Mouse (Mus musculus): ENCODE measurements around the gene 1700092M07Rik. TPM values are rescaled to one million over a fixed set of nuclear protein-coding genes. Genes with fewer than 3 reads are reported as not detected.
A peak's percentile ranks its signal among the peaks of the same experiment; 100 is the strongest.

1700092M07Rik gene
- polyA plus RNA-seq, 1 experiment = not detected

- no peaks in the 10 kb centered on the region for H3K27me3 ChIP-seq (ENCODE audit: control insufficient read depth, insufficient read depth, low read length)
- H3K27ac ChIP-seq (ENCODE audit: insufficient read depth, low read depth, low read length) = no peak overlapping the region
- TF ChIP-seq CTCF (IDR thresholded peaks at IDR 0.05; ENCODE audit: extremely low read depth, insufficient read length, insufficient replicate concordance, low read depth, low read length) = no peak
- 73% methylated on average over 6 of the region's 6 CpGs for WGBS
- no peak overlapping the region for H3K4me3 ChIP-seq (ENCODE audit: low read depth, low read length)
- peaks cover 8% of the 10 kb centered on the region for H3K4me1 ChIP-seq (ENCODE audit: control insufficient read depth, insufficient read depth, insufficient read length, low read length)
- peaks cover 38% of the 10 kb centered on the region for H3K36me3 ChIP-seq (ENCODE audit: control insufficient read depth, insufficient read depth, low read length)
Measured at GRCm38 (mm10) chr19:8705026-8705708, 35.4 kb upstream of the 1700092M07Rik start.

GRCm38 (mm10) chr19:8706132-8706667 is 34.3 kb upstream of the 1700092M07Rik start:
- H3K27ac ChIP-seq (ENCODE audit: insufficient read depth, low read depth, low read length) = no peak overlapping the region
- H3K27me3 ChIP-seq (ENCODE audit: control insufficient read depth, insufficient read depth, low read length) = no peaks in the 10 kb centered on the region
- H3K4me1 ChIP-seq (ENCODE audit: control insufficient read depth, insufficient read depth, insufficient read length, low read length) = peaks cover 12% of the 10 kb centered on the region
- TF ChIP-seq CTCF (IDR thresholded peaks at IDR 0.05; ENCODE audit: extremely low read depth, insufficient read length, insufficient replicate concordance, low read depth, low read length) (no peak), POLR2A (IDR thresholded peaks at IDR 0.05; ENCODE audit: low read depth, low read length) (no peak)
- 68% methylated on average over 7 of the region's 7 CpGs for WGBS
- no peak overlapping the region for H3K4me3 ChIP-seq (ENCODE audit: low read depth, low read length)
- H3K36me3 ChIP-seq (ENCODE audit: control insufficient read depth, insufficient read depth, low read length) = peaks cover 47% of the 10 kb centered on the region

DNA sequence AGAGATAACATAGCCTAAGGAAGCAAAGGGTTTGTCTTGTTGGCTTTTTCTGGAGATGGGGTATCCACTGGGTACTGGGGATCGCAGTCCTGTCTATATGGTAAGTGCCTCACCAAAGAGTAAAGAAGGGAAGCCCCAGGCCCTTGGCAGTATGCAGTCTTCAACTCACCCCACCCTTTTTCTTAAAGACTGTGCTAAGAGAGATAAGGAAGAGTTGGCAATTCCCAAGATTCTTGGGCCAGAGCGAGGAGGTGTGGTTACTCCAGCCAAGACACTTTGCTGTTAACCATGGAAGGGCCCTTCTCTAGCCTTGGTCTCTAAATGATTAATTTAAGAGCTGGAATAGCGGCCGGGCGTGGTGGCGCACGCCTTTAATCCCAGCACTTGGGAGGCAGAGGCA is 33.6 kb upstream of the 1700092M07Rik start:
- TF ChIP-seq POLR2A (IDR thresholded peaks at IDR 0.05; ENCODE audit: low read depth, low read length) (no peak), CTCF (IDR thresholded peaks at IDR 0.05; ENCODE audit: extremely low read depth, insufficient read length, insufficient replicate concordance, low read depth, low read length) (no peak)
- no peak overlapping the region for H3K4me3 ChIP-seq (ENCODE audit: low read depth, low read length)
- H3K36me3 ChIP-seq (ENCODE audit: control insufficient read depth, insufficient read depth, low read length) = peaks cover 51% of the 10 kb centered on the region
- 86% methylated on average over 7 of the region's 7 CpGs for WGBS
- H3K27ac ChIP-seq (ENCODE audit: insufficient read depth, low read depth, low read length) = no peak overlapping the region
- no peaks in the 10 kb centered on the region for H3K27me3 ChIP-seq (ENCODE audit: control insufficient read depth, insufficient read depth, low read length)
- peaks cover 16% of the 10 kb centered on the region for H3K4me1 ChIP-seq (ENCODE audit: control insufficient read depth, insufficient read depth, insufficient read length, low read length)

- TF ChIP-seq POLR2A (IDR thresholded peaks at IDR 0.05; ENCODE audit: low read depth, low read length) (no peak), CTCF (IDR thresholded peaks at IDR 0.05; ENCODE audit: extremely low read depth, insufficient read length, insufficient replicate concordance, low read depth, low read length) (no peak)
- Histone ChIP-seq H3K4me3 (ENCODE audit: low read depth, low read length) (no peak overlapping the region), H3K36me3 (ENCODE audit: control insufficient read depth, insufficient read depth, low read length) (peaks cover 53% of the 10 kb centered on the region), H3K27ac (ENCODE audit: insufficient read depth, low read depth, low read length) (no peak overlapping the region), H3K4me1 (ENCODE audit: control insufficient read depth, insufficient read depth, insufficient read length, low read length) (peaks cover 16% of the 10 kb centered on the region), H3K27me3 (ENCODE audit: control insufficient read depth, insufficient read depth, low read length) (no peaks in the 10 kb centered on the region)
- whole genome bisulfite sequencing = 92% methylated on average over 8 of the region's 8 CpGs
Measured at GRCm38 (mm10) chr19:8708954-8709353, 31.6 kb upstream of the 1700092M07Rik start.

DNA sequence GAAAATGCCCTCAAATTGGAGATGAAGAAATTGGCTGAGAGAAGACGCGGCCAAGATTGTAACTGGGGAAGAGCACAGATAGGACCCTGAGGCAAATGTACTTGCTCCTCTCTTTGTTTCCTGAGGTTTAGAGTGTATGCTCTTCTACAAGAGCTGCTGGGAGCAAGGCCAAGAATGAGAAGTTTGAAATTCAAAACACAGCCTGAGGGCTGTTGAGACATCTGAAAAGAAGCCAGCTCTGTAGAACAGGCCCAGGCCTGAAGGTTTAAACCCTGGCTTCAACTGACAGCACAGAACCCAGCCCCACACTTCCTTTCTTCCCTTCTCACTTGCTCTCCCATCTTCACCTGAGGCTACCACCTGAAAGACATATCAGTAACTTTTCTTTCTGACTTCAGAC is 30.5 kb upstream of the 1700092M07Rik start:
- Histone ChIP-seq H3K36me3 (ENCODE audit: control insufficient read depth, insufficient read depth, low read length) (peaks cover 53% of the 10 kb centered on the region), H3K4me1 (ENCODE audit: control insufficient read depth, insufficient read depth, insufficient read length, low read length) (peaks cover 20% of the 10 kb centered on the region), H3K4me3 (ENCODE audit: low read depth, low read length) (no peak overlapping the region), H3K27me3 (ENCODE audit: control insufficient read depth, insufficient read depth, low read length) (no peaks in the 10 kb centered on the region), H3K27ac (ENCODE audit: insufficient read depth, low read depth, low read length) (peak overlapping the region; percentile 20)
- no peak for TF ChIP-seq CTCF (IDR thresholded peaks at IDR 0.05; ENCODE audit: extremely low read depth, insufficient read length, insufficient replicate concordance, low read depth, low read length)
- TF ChIP-seq POLR2A (IDR thresholded peaks at IDR 0.05; ENCODE audit: low read depth, low read length) = no peak
- WGBS = 87% methylated on average over 2 of the region's 2 CpGs

- TF ChIP-seq CTCF (IDR thresholded peaks at IDR 0.05; ENCODE audit: extremely low read depth, insufficient read length, insufficient replicate concordance, low read depth, low read length) (no peak), POLR2A (IDR thresholded peaks at IDR 0.05; ENCODE audit: low read depth, low read length) (no peak)
- H3K4me1 ChIP-seq (ENCODE audit: control insufficient read depth, insufficient read depth, insufficient read length, low read length) = peaks cover 30% of the 10 kb centered on the region
- H3K27ac ChIP-seq (ENCODE audit: insufficient read depth, low read depth, low read length) = peak overlapping the region; percentile 84
- H3K4me3 ChIP-seq (ENCODE audit: low read depth, low read length) = peak overlapping the region; percentile 43
- no peaks in the 10 kb centered on the region for H3K27me3 ChIP-seq (ENCODE audit: control insufficient read depth, insufficient read depth, low read length)
- H3K36me3 ChIP-seq (ENCODE audit: control insufficient read depth, insufficient read depth, low read length) = peaks cover 50% of the 10 kb centered on the region
- 28% methylated on average over 4 of the region's 4 CpGs for WGBS
Measured at GRCm38 (mm10) chr19:8711506-8711905, 29.0 kb upstream of the 1700092M07Rik start.

GRCm38 (mm10) chr19:8711949-8712869 is 28.3 kb upstream of the 1700092M07Rik start:
- Histone ChIP-seq H3K4me1 (ENCODE audit: control insufficient read depth, insufficient read depth, insufficient read length, low read length) (peaks cover 32% of the 10 kb centered on the region), H3K27ac (ENCODE audit: insufficient read depth, low read depth, low read length) (peak overlapping the region; percentile 84), H3K4me3 (ENCODE audit: low read depth, low read length) (peak overlapping the region; percentile 69), H3K27me3 (ENCODE audit: control insufficient read depth, insufficient read depth, low read length) (no peaks in the 10 kb centered on the region), H3K36me3 (ENCODE audit: control insufficient read depth, insufficient read depth, low read length) (peaks cover 45% of the 10 kb centered on the region)
- TF ChIP-seq POLR2A (IDR thresholded peaks at IDR 0.05; ENCODE audit: low read depth, low read length) (no peak), CTCF (IDR thresholded peaks at IDR 0.05; ENCODE audit: extremely low read depth, insufficient read length, insufficient replicate concordance, low read depth, low read length) (no peak)
- WGBS = 35% methylated on average over 10 of the region's 10 CpGs

Measured in small intestine, adult 2 months (tissue).